Mouse (Mus musculus): Measurements from ENCODE around the gene Hnrnpm.

The Hnrnpm gene

DNA sequence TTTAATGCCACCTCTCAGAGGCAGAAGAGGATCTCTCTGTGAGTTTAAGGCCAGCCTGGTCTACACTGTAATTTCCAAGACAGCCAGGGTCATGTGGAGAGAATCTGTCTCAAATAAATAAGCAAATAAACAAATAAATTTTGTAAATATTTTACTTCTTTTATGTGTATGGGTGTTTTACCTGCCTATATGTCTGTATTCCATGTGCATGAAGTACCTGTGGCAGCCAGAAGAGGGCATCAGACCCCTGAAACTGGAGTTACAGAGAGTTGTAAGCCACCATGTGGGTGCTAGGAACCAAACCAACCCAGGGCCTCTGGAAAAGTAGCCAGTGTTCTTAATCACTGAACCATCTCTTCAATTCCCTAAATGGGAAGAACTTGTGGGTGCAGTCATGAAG, 89.4 kb downstream of the Hnrnpm start:
- DNase-seq (ENCODE audit: low read depth), result no peak

All from naive thymus-derived CD4-positive, alpha-beta T cell, adult 2 months (primary cell).